Mouse (Mus musculus) frontal cortex, postnatal 10 days (tissue): ENCODE measurements at regions not wholly inside any gene's neighbourhood (a gene's known extent, or its start where the extent isn't known, plus 50 kb on each side); places are given as distances from the start of the nearest gene placed in this dataset.
A peak's percentile ranks its signal among the peaks of the same experiment; 100 is the strongest.
"Not testable (repeated sequence)": the region's sequence is repeated elsewhere in the genome, so short reads cannot be mapped to it uniquely, and the experiment has no call there.

Source experiments
- DNase-seq, 2 experiments: peaks; one replicate each; pipeline ENCODE4 v3.0.0; 2022; ENCODE audit warnings: low spot score in 2 of 2, mixed read lengths in 1 of 2

DNA sequence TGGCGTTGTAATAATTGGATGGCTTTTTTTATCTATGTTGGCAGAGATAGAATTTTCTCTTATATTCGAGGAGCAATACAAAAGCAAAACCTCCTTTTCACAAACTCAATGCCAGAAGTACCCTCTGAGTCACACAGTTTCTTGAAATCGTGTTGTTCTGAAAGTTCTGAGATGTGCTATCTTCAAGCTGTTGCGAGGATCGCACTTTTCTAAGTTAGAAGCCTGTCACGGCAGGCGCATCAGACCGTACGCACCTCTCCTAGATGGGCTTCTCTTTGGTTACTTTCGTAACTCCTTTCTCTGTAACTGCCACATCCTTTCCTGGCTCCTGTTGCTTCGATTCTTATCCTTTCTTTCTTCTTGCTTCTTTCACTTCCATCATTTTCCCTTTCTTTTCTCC lies 271.2 kb upstream of the Arrdc3 start:
- DNase-seq, result no peak

GRCm38 (mm10) chr13:80613167-80613883 lies 269.9 kb upstream of the Arrdc3 start:
- DNase-seq, result no peak

GRCm38 (mm10) chr13:80613884-80614247 lies 269.3 kb upstream of the Arrdc3 start:
- DNase-seq, result no peak

DNA sequence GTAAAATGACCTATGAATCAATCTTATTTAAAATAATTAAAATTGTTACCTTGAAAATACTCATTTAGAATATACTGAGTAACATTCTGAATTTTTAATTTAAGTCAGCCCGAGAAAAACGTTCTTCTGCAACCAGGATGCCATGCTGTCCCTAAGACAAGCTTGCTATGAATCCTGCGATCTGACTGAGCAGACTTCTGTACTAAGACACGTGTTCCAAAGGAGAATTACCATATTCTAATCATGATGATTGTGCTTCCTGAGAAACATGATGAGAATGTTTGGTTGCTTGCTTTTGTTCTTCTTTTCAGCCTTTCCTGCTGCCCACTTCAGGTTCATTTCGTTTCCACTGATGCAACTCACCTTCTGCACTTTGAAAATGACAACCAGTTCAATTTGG lies 268.2 kb upstream of the Arrdc3 start:
- DNase-seq, result no peak

- DNase-seq, result no peak
These were observed 260.2 kb upstream of the Arrdc3 start for GRCm38 (mm10) chr13:80623005-80623404.

DNA sequence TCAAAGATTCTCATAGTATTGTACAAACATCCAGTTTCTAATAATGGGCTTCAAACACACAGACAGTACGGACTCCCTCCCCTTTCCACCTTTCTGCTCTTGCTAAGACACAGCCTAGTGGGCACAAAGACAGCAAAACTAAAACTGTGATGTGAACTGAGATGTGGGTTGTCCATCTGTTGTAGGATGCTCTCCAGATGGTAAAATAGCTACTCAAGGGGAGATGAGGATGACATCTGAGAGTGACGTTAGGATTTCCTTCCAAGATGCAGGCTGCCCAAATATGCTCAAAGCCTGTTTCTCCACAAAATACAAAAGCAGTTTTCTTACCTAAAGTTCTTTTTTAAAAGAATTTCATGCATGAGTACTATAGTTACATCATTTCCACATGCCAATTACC lies 241.8 kb upstream of the Arrdc3 start:
- no peak for DNase-seq

DNA sequence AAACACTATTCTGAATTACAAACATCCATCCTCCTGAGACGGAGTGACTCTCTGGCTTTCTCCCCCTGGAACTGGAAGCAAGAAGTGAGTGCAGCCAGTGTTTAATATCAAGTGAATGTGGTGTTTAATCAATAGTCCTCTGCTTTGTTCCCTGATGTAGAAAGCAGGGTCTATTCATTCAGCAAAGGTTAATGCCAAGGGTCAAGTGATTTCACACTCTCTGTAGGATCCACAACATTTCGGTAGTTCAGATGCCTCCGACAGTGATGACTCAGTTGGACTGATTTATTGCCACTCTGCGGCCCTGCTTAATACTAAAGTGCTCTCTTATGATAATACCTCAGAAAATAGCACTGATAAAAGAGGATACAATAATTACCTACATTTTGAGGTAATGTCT lies 235.6 kb upstream of the Arrdc3 start:
- no peak for DNase-seq

GRCm38 (mm10) chr13:80652967-80653539 lies 230.1 kb upstream of the Arrdc3 start:
- DNase-seq, result no peak

GRCm38 (mm10) chr13:80666186-80666713 lies 216.9 kb upstream of the Arrdc3 start:
- no peak for DNase-seq

DNA sequence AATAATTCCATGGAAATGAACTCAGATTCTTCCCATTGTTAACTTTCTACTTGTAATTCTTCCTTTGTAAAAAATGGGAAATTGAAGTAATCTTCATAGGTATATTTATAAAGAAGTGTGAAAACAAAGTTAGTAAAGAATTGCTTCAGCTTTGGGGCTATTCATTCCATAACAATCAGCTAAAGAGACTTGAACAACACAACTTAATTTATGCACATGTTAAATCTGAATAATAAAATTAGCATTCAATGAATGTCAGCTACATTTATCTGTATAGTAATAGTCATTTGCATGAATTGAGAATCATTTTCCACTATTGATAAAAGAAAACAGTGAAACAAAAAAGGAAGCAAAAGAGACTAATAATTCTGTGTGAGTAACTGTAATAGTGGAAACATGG lies 193.3 kb upstream of the Arrdc3 start:
- DNase-seq, result no peak

DNA sequence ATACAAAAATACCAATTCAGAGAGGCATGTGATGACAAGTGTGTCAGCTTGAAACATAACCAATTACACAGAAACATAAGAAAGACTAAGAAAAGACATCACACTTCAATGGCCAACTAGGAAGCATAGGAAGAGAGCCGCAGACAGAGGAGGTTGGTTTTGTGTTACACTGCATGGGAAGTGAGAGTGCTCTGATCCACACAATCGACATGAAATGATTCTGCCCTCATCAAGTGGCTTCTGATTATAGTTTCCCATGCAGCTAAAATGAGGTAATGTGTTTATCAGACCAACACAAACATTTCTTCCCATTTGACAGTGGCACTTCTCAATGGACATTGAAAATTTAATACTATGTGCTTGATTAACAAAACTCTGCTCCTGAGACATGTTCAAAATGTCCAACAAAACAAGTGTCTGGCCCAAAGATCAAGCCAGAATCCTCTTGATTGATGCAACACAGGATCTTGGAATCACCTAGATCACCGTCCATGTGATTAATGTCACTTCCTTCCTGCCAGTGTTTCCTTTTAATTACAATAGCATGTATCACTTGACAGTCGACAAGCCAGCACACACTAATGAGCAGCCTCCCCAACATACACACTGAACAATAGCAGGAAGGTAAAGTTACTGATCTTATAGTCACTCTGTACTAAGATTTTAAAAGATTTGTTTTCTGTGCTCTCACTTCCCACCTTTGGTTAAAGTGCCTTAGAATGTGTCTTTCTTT lies 192.4 kb upstream of the Arrdc3 start:
- no peak for DNase-seq

DNA sequence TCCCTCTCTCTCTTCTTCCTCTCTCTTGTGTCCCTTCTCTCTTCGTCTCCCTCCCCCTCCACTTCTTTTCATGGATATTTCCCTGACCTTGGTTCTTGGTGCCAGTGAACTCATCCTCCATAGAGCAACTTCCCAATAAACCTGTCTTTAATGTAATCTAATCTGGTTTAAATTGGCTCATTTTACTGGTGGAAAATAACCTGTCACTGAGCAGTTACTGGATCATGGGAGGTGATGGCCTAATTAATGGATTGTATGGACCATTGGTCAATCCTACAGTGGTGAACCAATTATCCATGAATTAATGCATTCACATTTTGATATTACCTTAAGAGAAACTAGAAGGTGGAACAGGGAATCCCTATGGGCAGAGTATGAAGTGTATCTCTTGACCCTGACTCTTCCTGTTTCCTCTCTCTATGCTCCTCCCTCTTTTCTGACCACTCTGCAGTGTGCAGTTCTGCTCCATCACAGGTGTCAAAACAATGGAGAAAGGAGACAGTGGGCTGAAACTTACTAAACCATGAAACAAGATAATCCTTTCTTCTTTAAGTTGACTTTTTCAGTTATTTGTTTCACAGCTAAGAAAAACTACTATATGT lies 187.5 kb upstream of the Arrdc3 start:
- no peak for DNase-seq

DNA sequence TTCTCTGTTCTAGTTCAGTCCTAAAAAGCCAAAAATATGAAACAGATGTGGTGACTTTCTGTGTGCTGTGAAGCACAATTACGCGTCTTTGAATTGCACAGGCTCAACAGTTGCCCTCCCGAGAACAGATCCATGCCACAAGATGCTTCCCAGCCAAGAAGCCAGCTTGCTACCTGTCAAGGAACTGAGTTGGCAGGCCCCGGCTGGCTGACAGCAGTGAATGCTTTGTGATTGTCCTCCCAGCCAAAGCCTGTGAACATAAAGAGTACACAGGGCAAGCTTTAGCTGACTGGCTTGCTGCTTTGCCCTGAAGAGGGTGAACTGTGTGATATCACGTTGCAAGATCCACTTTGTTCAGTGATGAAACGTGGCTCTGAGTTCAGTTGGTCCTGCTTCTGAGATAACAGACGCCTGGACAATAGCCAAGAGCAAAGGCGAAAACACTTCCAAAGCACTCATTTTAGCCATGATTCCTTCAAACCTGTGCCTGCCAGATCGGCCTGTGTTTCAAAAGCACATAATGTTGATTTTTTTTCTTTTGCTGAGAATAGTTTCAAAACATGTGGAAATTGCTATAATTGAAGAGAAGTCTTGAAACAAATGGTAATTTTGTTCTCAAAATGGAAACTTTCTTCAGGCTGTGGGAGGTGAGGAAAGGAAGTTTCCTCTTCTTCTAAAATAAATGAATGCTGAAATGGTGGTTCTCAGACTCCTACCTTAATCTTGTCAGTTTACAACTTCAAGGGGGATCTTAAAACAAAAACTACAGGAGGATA lies 173.5 kb upstream of the Arrdc3 start:
- peak; percentile 7 to 14 for DNase-seq

GRCm38 (mm10) chr13:80719313-80719712 lies 163.9 kb upstream of the Arrdc3 start:
- DNase-seq, result no peak

GRCm38 (mm10) chr13:80723215-80724006 lies 159.8 kb upstream of the Arrdc3 start:
- no peak for DNase-seq

- no peak for DNase-seq
These were observed 154.0 kb upstream of the Arrdc3 start for GRCm38 (mm10) chr13:80729202-80729601.

GRCm38 (mm10) chr13:80745991-80746390 lies 137.2 kb upstream of the Arrdc3 start:
- DNase-seq, result no peak

DNA sequence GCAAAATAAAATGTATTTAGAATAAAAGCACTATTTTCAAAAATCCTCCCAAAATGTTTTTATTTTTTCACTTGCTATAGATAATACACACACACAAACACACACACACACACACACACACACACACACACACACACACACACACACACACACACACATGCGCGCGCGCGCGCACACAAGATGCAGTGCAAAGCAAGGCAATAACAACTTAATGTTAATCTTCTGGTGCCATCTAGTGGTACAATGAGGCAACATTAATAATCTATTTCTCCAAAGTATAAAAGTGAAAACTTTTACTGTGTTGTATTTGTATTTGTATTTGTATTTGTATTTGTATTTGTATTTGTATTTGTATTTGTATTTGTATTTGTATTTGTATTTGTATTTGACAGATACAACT lies 136.2 kb upstream of the Arrdc3 start:
- DNase-seq, result not testable (repeated sequence)
